Mouse (Mus musculus) heart, embryonic 16.5 days (tissue): ENCODE results near the gene Wdr18. TPM values are rescaled to one million over a fixed set of nuclear protein-coding genes. Genes with fewer than 3 reads are reported as not detected.

ENCODE experiments used
- ATAC-seq: fragments of 200-750 bp; cut with Nextera tagmentation; replicated peaks from 2 replicates; pipeline ENCODE4 v1.8.0; 2017; ENCODE audit warnings: moderate number of reproducible peaks; ENCODE audit not compliant: insufficient read depth, low FRiP score; ENCODE audit errors: extremely low read depth
- H3K27ac ChIP-seq: fragments of 300-500 bp; sonication (generic); 2 replicates; pipeline ENCODE4 v1.5.1; 2014; ENCODE audit warnings: mild to moderate bottlenecking, low read length, control low read depth, moderate library complexity
- H3K27me3 ChIP-seq: fragments of 300-500 bp; sonication (generic); 2 replicates; pipeline ENCODE4 v1.6.1; 2014; ENCODE audit warnings: low read length, mixed read lengths; ENCODE audit not compliant: control insufficient read depth, insufficient read depth
- H3K36me3 ChIP-seq: fragments of 300-500 bp; sonication (generic); 2 replicates; pipeline ENCODE4 v1.6.1; 2014; ENCODE audit not compliant: control insufficient read depth, insufficient read depth
- H3K4me1 ChIP-seq: fragments of 300-500 bp; sonication (generic); 2 replicates; pipeline ENCODE4 v1.6.1; 2014; ENCODE audit warnings: low read length, mixed read lengths; ENCODE audit not compliant: control insufficient read depth, insufficient read depth
- H3K4me2 ChIP-seq: fragments of 300-500 bp; sonication (generic); 2 replicates; pipeline ENCODE4 v1.6.1; 2014; ENCODE audit warnings: low read depth, mild to moderate bottlenecking, control low read depth, low read length
- H3K4me3 ChIP-seq: fragments of 300-500 bp; sonication (generic); 2 replicates; pipeline ENCODE4 v1.5.1; 2014; ENCODE audit warnings: mild to moderate bottlenecking, control low read depth, low read length
- H3K9ac ChIP-seq: fragments of 300-500 bp; sonication (generic); 2 replicates; pipeline ENCODE4 v1.6.1; 2014; ENCODE audit warnings: low read length, control low read depth
- H3K9me3 ChIP-seq: fragments of 300-500 bp; sonication (generic); replicated peaks from 2 replicates; pipeline ENCODE4 v1.6.1; 2016; ENCODE audit warnings: low read length; ENCODE audit not compliant: control insufficient read depth
- WGBS: fragments of 180-500 bp; shearing (Covaris S2); extraction: QIAGEN DNeasy Blood & Tissue Kit; methylation state at CpG from one replicate; pipeline ENCODE4 v1.1.7; 2014; 5-methylcytosine and 5-hydroxymethylcytosine counted together
- polyA plus RNA-seq: library from polyadenylated mRNA; unstranded; fragments of >200 nt; fragmentation: Nextera tagmentation; extraction: Ambion mirVana; gene quantifications from 2 replicates; pipeline ENCODE4 v1.2.1, GENCODE M21; 2015

Wdr18 gene
- polyA plus RNA-seq, 1 experiment from 2014 or later = 69.6 TPM

DNA sequence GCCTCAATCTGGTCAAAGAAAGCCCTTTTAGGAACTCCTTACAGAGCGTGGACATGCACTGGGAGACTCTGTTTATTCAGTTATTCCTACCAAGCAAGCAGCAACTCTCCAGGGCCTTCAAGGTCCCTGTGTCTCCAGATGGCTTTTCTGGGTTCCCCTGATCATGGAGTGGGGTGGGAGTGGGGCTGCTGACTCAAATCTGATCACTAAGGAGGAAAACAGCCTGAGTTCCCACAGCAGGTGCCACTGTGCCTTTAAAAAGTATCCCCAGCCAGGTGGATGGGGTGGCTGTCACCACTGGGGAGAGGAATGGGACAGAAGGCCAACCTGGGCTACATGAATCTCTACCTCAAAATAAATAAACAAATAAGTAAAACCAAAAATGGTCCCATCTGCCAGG is 17.0 kb upstream of the Wdr18 start:
- Histone ChIP-seq H3K9ac (no peak overlapping the region), H3K36me3 (no peaks in the 10 kb centered on the region), H3K27ac (no peak overlapping the region), H3K4me1 (peaks cover 24% of the 10 kb centered on the region), H3K4me2 (no peak overlapping the region), H3K9me3 (no peaks in the 10 kb centered on the region), H3K4me3 (no peak overlapping the region), H3K27me3 (no peaks in the 10 kb centered on the region)
- 96% methylated on average over 1 of the region's 1 CpGs for WGBS
- no peak for ATAC-seq

GRCm38 (mm10) chr10:79943471-79943901 is 16.5 kb upstream of the Wdr18 start:
- 73% methylated on average over 9 of the region's 9 CpGs for WGBS
- no peak overlapping the region for H3K4me2 ChIP-seq
- H3K9ac ChIP-seq = no peak overlapping the region
- H3K4me3 ChIP-seq = no peak overlapping the region
- no peaks in the 10 kb centered on the region for H3K9me3 ChIP-seq
- H3K27ac ChIP-seq = no peak overlapping the region
- H3K36me3 ChIP-seq = no peaks in the 10 kb centered on the region
- no peaks in the 10 kb centered on the region for H3K27me3 ChIP-seq
- peaks cover 23% of the 10 kb centered on the region for H3K4me1 ChIP-seq
- no peak for ATAC-seq

DNA sequence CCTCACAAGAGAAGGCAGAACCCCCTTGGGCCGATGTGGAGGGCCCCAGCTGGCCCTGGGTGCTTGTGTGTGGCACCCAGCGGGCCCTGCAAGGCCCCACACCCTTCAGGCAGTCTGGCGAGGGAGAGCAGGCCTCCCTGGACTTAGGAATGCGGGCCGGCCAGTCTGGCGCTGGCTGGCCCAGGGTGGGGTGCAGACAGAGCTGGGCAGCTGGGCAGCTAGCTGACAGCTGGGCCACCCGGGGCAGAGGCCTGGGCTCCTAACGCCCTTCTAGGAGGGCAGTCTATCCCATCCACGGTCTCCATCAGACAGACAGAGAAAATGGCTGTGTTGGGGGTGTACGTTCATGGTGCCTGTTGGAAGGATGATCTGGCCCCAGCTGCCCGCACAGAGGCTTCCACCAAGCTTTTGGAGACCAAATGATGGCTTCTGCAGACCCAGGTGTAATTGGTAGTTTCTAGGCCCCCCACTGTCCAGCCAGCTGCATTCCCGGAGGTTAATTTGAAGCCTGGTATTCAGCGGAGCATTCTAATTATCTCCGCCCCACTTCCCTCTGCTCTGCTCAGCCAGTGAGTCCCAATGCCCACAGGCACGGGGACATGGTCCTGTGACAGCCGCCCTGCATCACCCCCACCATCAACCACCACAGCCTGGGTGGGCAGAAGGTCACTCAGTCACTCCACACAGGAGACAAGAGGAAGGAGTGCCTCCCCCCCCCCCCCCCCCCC is 14.3 kb upstream of the Wdr18 start:
- Histone ChIP-seq H3K4me2 (no peak overlapping the region), H3K9me3 (no peaks in the 10 kb centered on the region), H3K4me1 (peaks cover 13% of the 10 kb centered on the region), H3K27me3 (no peaks in the 10 kb centered on the region), H3K4me3 (no peak overlapping the region), H3K27ac (no peak overlapping the region), H3K36me3 (peaks cover 4% of the 10 kb centered on the region; the same call in 1 of the 2 replicates), H3K9ac (0 out of 2 replicates have a peak overlapping the region, but pooled peaks have one; percentile 5)
- ATAC-seq = no peak
- 40% methylated on average over 16 of the region's 16 CpGs for WGBS

GRCm38 (mm10) chr10:79946752-79947322 is 13.1 kb upstream of the Wdr18 start:
- Histone ChIP-seq H3K27ac (no peak overlapping the region), H3K9me3 (no peaks in the 10 kb centered on the region), H3K27me3 (no peaks in the 10 kb centered on the region), H3K4me3 (no peak overlapping the region), H3K4me2 (no peak overlapping the region; the same call in 1 of the 2 replicates), H3K9ac (no peak overlapping the region), H3K4me1 (peaks cover 10% of the 10 kb centered on the region; the same call in 1 of the 2 replicates), H3K36me3 (peaks cover 14% of the 10 kb centered on the region)
- ATAC-seq = no peak
- 35% methylated on average over 7 of the region's 7 CpGs for WGBS

- Histone ChIP-seq H3K9ac (no peak overlapping the region), H3K27ac (no peak overlapping the region), H3K4me2 (no peak overlapping the region), H3K4me3 (no peak overlapping the region), H3K36me3 (peaks cover 14% of the 10 kb centered on the region), H3K9me3 (no peaks in the 10 kb centered on the region), H3K27me3 (no peaks in the 10 kb centered on the region), H3K4me1 (peaks cover 10% of the 10 kb centered on the region; the same call in 1 of the 2 replicates)
- 76% methylated on average over 6 of the region's 6 CpGs for WGBS
- no peak for ATAC-seq
Measured at GRCm38 (mm10) chr10:79947502-79947901, 12.4 kb upstream of the Wdr18 start.

DNA sequence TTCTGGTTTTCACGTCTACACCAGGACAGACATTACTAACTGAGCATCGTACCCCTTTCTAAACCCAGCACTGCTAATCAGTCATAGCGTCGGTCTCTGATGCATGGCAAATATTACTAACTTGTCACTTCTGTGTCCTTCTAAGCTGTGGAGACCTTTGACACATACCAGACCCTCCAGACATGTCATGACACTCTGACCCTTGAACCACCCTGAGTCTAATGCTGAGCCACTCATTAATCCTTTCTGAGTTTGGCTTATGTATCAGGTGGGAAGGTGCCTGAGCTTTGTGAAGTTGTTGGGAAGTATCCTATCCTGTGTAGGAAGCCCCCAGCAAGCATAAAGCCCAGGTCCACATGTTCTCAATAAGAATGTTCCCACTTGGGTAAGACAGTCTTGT is 10.1 kb upstream of the Wdr18 start:
- H3K9ac ChIP-seq = no peak overlapping the region
- no peaks in the 10 kb centered on the region for H3K9me3 ChIP-seq
- H3K4me2 ChIP-seq = no peak overlapping the region
- peaks cover 10% of the 10 kb centered on the region; the same call in 1 of the 2 replicates for H3K4me1 ChIP-seq
- WGBS = 68% methylated on average over 4 of the region's 4 CpGs
- no peak overlapping the region for H3K4me3 ChIP-seq
- no peak overlapping the region for H3K27ac ChIP-seq
- peaks cover 14% of the 10 kb centered on the region for H3K36me3 ChIP-seq
- no peaks in the 10 kb centered on the region for H3K27me3 ChIP-seq
- no peak for ATAC-seq

GRCm38 (mm10) chr10:79950661-79951060 is 9.3 kb upstream of the Wdr18 start:
- H3K9ac ChIP-seq = no peak overlapping the region
- no peak for ATAC-seq
- H3K27me3 ChIP-seq = no peaks in the 10 kb centered on the region
- no peak overlapping the region for H3K4me2 ChIP-seq
- no peaks in the 10 kb centered on the region for H3K9me3 ChIP-seq
- H3K4me3 ChIP-seq = no peak overlapping the region
- 82% methylated on average over 18 of the region's 18 CpGs for WGBS
- H3K27ac ChIP-seq = no peak overlapping the region
- H3K4me1 ChIP-seq = peaks cover 10% of the 10 kb centered on the region; the same call in 1 of the 2 replicates
- H3K36me3 ChIP-seq = peaks cover 14% of the 10 kb centered on the region

DNA sequence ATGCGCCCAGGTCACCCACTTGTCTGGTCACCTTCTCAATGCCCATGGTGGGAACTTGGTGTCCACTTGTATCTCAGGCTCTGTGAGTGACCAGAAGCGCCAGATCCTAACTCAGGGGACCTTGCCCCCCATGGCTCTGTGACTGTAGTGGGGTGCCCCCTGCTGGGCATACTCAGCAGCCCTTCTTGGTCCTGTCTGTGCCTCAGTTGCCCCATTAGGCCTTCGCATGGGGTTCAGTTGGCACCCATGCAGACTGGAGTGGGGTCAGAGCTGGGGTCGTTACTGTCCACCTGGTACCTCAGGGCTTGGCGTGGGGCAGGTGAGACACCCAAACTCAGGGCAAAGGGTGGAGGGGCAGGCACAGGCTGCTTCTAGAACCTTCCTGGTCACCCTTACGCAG is 6.0 kb upstream of the Wdr18 start:
- ATAC-seq = no peak
- H3K36me3 ChIP-seq = peaks cover 14% of the 10 kb centered on the region
- H3K9ac ChIP-seq = no peak overlapping the region
- no peaks in the 10 kb centered on the region for H3K9me3 ChIP-seq
- H3K4me3 ChIP-seq = no peak overlapping the region
- 84% methylated on average over 6 of the region's 6 CpGs for WGBS
- no peak overlapping the region for H3K27ac ChIP-seq
- H3K4me1 ChIP-seq = no peaks in the 10 kb centered on the region
- H3K27me3 ChIP-seq = no peaks in the 10 kb centered on the region
- H3K4me2 ChIP-seq = no peak overlapping the region

DNA sequence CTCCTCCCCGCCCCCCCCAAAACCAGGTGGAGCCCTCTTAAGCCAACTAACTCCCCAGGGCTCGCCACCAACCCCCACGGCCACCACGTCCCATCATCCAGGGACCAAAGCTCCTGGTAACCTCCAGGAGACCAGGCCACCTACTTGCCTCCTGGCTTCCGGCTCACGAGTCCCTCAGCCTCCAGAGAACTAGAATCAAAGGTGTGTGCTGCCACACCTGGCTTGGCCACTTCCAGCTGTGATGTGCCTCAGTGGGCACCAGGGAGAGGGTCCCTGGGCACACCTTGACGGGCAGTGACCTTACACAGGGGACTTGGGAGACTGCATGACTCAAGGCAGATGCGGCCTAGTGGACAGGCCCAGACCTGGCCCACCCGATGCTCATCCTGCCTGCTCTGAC is 4.3 kb upstream of the Wdr18 start:
- Histone ChIP-seq H3K9ac (no peak overlapping the region), H3K36me3 (peaks cover 9% of the 10 kb centered on the region), H3K4me2 (no peak overlapping the region), H3K4me1 (peaks cover 2% of the 10 kb centered on the region), H3K4me3 (no peak overlapping the region), H3K27ac (no peak overlapping the region), H3K27me3 (no peaks in the 10 kb centered on the region), H3K9me3 (no peaks in the 10 kb centered on the region)
- ATAC-seq = no peak
- WGBS = 67% methylated on average over 9 of the region's 9 CpGs
